Mouse (Mus musculus): Measurements from ENCODE around the gene Eva1a. TPM values are rescaled to one million over a fixed set of nuclear protein-coding genes. Genes with fewer than 3 reads are reported as not detected.

Gene Eva1a
- polyA plus RNA-seq (2012; rRNA removed): 3.9 and 4.7 TPM in 2 replicates

DNA sequence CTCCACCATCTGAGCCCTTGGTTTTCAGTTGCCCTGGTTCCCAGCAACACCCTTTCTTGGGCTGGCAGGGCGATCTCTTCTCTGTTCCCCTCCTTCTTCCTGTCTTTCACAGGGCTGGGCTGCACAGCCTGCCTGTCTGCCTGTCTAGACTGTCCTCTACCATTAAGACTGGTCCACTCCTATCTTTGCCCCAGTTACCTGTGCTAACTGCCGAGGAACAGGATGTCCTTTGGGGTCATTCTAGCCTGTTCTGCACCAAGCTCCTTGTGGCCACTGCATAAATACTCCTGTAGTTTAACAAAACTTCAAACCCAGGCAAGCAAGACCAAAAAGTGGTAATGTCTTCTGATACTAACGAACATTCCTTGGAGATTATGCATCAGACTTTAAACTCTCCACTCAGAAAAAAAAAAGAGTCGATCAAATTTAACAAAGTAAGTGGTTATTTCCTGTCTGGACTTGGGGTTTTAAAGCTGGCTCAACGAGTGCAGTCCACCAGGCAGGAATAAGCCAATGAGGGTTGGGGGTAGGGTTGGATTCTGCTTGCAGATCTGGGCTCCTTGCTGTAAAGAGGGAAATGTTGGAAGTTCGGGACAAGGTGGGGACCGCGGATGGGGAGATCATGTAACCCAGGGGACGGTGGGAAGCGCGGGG is at the start of gene Eva1a:
Eva1a (plus strand) TSS at position 210 of the 654 bp plus-strand sequence.
- 11% methylated on average over 11 of the region's 11 CpGs for WGBS
- no peak for DNase-seq (ENCODE audit: low read depth, low spot score)

DNA sequence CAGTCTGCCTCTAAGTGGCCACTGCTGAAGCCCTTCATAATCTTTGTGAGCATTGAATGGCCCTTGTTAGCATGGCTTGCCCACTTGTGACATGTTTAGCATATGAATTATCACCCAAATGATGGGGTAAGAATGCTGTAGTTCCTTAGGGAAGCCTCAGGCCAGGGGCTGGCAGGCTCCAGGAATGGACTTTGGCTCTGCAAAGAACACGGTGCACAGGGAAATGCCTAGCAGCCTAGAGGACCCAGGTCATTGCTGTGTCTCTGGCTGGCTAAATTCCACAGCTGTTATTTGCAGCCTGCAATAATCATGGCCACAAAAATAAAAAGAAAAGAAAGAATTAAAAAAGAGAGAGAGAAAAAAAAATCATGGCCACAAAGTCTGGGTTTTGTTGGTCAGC is 28.5 kb upstream of the Eva1a start:
- no peak for DNase-seq (ENCODE audit: low read depth, low spot score)
- WGBS: 27% methylated on average over 1 of the region's 1 CpGs

DNA sequence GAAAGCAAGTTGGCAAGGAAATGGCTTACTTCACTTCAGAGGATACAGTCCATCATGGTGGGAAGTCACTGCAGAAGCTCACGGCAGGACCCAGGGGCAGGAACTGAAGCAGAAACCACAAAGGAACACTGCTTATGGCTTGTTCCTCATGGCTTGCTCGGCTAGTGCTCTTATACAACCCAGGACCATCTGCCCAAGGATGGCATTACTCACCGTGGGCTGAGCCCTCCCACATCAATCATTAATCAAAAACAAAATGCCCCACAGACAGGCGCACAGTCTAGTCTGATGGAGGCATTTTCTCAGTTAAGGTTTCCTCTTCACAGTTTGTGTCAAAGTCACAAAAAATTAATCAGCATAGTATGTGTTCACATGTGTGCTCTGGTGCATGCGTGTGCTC is 19.8 kb upstream of the Eva1a start:
- DNase-seq (ENCODE audit: low read depth, low spot score): no peak
- WGBS: 73% methylated on average over 5 of the region's 5 CpGs

DNA sequence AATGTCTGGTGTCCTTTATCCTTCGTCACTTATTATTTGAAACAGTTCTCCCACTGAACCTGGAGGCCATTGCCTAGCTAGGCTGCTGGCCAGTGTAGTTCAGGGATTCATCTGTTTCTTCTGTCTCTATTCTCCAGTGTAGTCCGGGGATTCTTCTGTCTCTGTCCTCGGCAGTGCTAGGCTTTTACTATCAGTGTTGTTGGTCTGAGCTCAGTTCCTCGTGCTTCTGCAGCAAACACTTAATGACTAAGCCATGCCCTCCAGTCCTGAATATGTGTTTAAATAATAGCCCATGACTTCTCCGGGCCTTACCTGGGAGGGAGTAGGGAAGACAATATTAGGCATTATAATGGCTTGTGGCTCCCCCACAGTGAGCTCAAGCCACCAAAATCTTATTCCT is 19.3 kb upstream of the Eva1a start:
- WGBS: 86% methylated on average over 5 of the region's 5 CpGs
- no peak for DNase-seq (ENCODE audit: low read depth, low spot score)

DNA sequence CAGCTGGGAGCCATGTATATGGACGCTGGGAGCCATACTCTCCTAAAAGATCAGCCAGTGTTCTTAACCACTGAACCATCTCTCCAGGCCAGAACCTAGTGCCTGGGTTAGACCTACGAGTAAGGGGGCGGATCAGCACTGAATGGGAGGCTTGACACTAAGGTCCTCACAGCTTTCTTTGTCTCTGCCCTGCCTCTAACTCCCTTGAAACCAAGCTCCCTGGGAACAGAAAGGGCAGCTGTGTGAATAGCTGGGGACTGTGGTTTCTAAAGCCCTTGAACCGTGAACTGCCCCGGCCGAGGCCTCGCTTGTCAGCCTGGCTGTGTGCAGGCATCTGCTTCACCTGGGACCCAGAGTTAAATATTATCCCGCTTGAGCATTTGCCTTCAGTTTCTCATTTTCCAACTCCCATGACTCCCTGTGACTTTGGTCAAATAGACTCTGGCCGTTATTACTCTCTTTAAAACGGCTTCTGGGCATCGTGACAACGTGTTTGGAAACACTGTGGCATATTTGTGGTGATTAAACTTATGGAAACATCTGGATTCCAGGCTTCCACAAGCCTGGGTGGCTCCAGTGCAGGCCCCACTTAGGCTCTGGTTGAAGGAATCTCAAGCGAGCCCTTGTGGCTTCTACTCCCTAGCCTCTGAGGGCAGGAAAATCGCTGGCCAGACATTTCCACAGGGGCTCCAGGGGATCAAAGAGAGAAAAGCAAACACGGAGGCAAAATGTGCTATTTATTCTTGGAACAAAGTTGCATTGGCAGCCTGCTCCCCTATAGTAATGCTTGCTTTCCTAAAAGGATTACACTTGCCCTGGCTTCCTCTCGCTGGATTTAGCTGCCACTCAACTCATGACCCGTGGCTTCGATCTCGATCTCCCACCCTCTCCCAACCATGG is 11.0 kb upstream of the Eva1a start:
- no peak for DNase-seq (ENCODE audit: low read depth, low spot score)
- WGBS: 18% methylated on average over 19 of the region's 19 CpGs

DNA sequence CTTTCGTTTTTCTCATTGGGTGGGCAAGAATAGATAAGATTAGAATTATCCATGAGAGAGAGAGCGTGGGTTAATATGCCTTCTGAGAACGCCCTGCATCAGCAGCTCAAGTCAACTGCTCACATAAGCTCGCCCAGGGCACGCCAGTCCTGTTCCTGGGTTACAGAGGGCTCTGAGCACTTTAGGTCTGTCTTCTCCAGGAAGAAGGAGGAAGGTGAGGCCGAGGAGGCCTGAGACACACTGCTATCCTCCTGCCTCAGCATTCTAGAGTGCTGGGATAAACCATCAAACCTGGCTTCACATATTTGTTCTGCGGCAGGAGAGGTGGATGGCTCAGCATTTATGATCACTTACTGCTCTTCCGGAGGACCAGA is 10.3 kb upstream of the Eva1a start:
- WGBS: 54% methylated on average over 8 of the region's 8 CpGs
- no peak for DNase-seq (ENCODE audit: low read depth, low spot score)

DNA sequence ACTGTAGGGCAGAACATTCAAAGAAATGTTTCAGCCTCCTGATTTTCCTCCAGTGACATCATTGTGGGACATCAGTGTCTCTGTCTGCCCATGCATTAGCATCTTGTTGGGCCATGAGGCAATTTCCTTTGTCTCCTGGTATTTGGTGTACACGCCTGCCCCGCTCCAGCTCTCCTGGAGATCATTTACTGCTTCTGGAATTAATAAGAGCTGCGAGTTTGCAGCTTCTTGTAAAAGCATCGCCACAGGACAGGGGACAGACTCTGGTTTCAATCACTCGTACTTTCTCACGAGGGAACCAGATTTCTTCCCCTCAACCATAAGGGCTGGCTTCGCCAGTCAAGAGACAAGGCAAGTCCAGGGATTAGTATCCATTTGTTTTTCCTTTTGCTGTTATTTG is 3.6 kb upstream of the Eva1a start:
- no peak for DNase-seq (ENCODE audit: low read depth, low spot score)
- WGBS: 78% methylated on average over 7 of the region's 7 CpGs

DNA sequence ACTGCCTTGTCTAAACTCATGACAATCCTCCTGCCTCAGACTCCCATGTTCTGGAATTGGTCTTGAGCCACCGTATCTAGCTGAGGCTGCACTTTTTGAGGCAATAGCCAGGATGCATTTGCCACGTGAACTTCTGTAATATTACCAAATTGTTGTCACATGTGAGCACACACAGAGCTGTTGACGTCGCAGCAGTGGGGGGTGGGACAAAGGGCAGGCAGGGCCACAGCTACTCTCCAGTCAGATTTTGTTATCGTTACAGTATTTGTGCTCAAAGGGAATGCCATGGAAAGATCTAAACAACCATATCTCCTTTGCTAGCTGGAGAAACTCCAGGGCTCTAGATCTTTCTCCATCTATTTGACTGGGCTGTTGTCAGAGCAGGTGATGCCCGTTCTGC is 1.6 kb upstream of the Eva1a start:
- no peak for DNase-seq (ENCODE audit: low read depth, low spot score)
- 76% methylated on average over 6 of the region's 6 CpGs for WGBS

DNA sequence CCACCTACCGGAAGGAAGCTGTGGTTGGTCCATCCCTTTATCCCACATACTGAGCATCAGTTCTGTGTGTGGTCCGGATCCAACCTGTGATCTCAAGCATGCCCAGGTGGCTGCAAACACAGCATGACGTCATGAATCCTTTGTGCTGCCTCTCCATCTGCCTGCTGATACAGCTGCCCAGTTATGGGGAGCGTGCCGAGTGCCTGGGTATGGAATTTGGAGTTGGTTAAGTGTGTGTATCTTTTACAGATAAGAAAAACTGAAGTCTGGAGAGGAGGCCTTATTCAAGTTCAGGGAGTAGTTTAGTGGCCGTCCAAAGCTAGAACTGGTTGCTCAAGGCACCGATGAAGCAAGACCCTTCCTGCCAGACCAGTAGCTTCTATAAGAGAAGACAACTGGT is 875 bp upstream of the Eva1a start:
- 74% methylated on average over 7 of the region's 7 CpGs for WGBS
- no peak for DNase-seq (ENCODE audit: low read depth, low spot score)

DNA sequence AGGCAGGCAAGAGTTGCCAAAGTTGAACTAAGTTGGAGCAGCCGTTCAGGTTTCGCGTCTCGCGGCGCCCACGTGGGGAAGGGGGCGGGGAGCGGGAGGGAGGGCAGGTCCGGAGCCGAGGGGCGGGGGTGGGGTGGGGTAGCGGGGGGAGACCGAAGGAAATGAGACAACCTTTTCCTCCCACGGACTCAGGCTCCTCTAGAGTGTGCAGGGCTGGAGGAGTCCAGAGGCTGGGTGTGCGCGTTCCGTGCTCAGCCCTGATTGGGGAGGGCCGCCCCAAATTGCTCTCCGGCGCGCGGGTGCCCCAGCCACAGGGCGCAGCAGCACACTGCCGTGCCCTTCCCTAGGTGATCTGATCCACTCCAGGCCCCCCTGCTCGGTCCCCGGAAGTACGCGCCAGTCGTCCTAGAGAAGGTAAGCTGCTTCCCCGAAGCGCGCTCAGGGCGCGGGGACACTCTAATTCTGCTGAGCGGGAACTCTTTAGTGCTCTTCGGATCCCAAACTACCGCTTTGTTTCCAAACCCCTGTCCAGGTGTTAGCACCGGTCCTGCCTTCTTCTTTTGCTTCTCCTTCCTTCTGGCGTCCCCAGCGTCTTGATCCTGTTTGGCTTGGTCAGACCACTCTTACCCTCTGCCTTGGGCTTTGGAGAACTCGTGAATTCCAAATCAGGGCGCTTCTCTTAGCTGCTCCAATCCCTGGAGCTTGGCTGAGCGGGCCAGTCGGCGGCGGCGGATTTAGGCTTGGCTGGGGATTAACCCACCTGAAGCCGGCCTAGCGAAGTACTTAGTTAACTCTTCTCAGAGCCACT is 849 bp downstream of the Eva1a start:
- DNase-seq (ENCODE audit: low read depth, low spot score): no peak
- WGBS: under 1% methylated on average over 47 of the region's 50 CpGs

DNA sequence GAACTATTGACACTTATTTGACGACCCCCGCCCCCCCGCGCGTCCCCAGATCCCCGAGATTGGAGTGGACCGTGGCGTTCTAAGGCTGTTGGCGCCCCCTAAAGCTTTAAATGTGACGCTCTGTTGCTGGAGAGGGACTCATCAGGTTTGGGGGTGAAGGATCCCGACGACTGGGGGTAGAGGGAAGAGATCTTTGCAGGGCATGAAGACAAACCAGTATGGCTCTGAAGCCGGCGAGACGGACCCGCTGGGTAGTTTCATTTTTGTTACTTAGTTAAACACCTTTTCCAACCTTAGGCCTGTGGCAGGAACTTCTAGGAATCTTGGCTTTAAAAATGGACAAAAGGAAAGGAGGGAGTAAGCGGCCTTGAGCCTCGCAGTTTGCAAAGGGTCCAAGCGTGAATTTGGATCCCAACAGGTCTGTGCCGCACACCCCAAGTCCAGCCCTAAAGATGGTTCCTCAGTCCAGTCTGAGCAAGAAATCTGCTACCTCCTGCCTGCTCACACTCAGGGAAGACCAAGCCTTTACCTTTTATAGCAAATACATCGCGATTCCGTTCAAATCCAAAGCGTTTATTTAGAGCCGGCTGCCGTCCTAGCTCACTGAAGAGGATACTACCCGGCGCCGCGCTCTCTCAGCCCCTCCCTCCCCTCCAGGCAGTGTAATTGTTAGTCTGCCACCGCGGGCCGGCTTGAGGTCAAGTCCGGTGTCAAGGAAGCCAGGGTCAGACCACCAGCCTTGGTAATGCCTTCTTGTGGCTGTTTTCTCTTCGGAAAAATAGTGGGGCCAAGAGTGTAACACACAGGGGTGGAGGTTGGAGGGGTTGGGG is 1.7 kb downstream of the Eva1a start:
- under 1% methylated on average over 35 of the region's 35 CpGs for WGBS
- DNase-seq (ENCODE audit: low read depth, low spot score): no peak

DNA sequence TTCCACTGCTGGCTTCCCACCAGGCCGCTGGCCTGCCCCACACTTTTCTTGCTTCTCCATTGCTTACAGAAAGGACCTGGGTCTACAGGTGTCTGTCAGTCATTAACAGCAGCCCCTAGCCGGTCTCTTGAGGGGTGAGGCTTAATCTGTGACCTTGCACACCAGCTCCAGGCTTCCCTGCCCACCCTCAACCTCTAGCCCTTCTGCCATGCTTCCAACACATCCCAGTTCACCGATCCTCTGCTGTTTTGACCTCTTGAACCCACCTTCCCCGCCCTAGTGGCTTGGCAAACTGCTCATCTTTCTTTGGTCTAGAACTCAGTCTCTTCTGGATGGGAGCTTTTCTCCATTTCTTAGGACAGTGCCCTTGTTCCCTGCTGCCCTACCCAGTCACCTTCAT is 2.8 kb downstream of the Eva1a start:
- no peak for DNase-seq (ENCODE audit: low read depth, low spot score)
- WGBS: 42% methylated on average over 4 of the region's 4 CpGs

DNA sequence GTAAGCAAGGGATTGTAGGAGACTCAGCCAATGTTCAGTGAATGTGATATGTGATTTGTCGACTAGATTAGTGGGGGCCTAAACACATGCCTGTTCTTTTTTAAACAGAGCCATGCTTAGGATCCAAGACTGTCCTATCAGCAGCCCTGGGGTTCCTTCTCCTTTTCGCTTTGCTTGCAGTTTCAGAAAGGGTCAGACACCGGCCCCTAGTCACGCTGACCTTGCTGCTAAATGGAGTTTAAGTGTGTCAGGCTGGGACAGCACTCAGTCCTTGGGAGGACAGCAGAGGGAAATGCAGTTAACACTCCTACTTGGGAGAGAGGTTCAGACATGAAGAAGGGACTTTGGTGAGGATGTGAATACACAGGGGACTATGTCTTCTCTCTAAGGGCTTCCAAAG is 3.7 kb downstream of the Eva1a start:
- no peak for DNase-seq (ENCODE audit: low read depth, low spot score)

DNA sequence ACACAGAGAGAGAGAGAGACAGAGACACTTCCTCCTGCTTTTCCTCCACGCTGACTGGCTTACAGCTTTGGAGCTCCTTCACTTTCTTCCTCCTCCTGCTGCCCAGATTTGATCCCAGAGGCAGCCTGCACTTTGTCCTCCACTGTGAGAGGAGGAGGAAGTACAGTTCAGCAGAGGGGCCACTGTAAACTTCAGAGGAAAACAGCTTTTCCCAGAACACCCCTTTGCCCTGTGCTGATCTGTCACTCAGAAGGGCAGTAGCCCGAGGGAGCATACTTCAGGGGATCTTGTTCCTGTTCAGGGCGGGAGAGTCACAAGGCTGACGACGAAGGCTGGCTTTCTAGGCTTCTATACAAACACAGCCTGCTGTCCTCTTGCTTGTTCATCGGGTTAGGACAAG is 7.1 kb downstream of the Eva1a start:
- DNase-seq (ENCODE audit: low read depth, low spot score): no peak
- 23% methylated on average over 6 of the region's 6 CpGs for WGBS

More for the DNA sequence above, 3.7 kb downstream of the Eva1a start:
- 70% methylated on average over 4 of the region's 4 CpGs for WGBS

DNA sequence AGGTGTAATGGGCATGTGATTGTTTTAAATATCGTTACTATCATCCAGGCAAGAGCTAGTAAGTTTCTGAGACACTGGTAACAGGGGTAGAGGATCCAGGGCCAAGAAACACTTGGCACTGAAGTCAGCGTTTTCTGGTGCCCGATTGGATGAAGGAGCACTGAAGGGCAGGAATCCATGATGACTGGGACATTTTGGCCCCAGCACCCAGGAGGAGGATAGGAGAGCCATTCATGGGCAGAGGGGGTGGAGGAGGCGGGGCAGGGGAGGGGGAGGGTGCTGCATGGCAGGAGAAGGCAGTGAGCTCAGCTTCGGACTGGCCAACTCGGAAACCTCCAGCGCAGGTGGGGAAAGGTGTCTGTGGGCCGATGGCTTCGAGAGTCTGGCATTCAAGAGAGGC is 9.4 kb downstream of the Eva1a start:
- WGBS: 80% methylated on average over 9 of the region's 9 CpGs

DNA sequence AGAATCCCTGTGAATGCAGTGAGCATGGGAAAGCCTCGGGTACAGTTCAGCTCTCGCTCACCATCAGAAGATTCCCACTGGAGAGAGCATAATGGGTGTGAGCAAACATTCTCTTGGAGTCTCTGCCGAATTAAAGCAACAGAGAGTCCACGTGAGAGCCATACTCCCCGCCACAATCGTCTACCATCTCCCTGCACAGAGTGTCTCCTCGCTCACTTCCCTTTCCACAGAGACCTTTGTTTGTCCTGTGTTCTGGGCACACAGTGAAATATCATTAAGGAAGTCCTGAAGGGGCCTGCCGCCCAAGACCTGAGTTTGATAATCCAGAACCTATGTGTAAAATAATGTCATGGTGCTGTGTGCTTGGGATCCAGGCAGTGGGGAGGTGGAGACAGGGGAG is 10.7 kb downstream of the Eva1a start:
- no peak for DNase-seq (ENCODE audit: low read depth, low spot score)
- WGBS: 28% methylated on average over 8 of the region's 8 CpGs

More for the DNA sequence above, 9.4 kb downstream of the Eva1a start:
- DNase-seq (ENCODE audit: low read depth, low spot score): no peak

DNA sequence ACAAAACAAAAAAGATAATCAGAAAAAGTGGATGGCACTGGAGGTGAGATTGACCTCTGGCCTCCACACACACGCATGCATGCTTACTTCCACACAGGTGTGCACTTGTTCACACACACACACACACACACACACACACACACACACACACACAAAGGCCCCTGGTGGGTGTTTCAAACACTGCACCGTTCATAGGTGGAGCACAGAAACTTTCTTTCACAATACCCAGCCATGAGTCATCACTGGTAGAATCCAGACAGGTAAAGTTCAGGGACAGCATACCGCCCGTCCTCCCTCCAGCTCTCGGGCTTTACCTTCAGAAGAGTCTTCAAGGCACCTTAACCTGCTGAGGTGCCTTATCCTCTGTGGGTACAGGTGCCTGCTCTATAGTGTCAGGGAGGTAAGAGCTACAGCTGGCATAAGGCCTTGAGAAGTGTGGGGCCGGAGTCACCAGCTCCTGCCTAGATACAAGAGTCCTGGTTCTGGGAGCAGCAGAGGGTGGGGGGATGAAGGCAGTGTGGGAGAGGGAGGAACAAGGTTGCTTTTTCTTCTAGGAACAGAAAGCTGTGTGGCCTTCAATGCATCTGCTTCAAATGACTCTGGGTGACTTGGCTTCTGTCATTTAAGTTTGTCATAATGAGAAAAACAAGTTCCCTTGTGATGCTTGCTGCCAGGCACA is 11.3 kb downstream of the Eva1a start:
- DNase-seq (ENCODE audit: low read depth, low spot score): no peak
- WGBS: 43% methylated on average over 6 of the region's 6 CpGs

DNA sequence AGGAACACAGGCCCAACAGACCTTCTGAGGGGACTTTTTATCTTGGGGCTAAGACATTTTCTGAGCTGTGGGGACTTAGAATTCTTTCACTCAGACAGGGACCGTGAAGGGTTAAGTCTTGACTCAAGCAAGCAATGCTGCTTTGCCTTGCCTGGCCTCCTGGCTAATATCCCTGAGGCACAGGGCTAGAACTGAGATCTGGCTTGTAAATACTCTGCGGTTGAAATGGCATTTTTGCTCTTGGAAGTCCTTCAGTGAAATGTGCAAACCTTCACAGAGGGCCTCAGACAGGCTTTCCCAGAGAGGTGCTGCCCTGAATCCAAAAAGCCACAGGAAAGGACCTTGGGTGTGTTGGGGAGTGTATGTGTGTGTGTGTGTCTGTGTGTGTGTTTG is 11.9 kb downstream of the Eva1a start:
- DNase-seq (ENCODE audit: low read depth, low spot score): no peak
- WGBS: 45% methylated on average over 2 of the region's 2 CpGs

DNA sequence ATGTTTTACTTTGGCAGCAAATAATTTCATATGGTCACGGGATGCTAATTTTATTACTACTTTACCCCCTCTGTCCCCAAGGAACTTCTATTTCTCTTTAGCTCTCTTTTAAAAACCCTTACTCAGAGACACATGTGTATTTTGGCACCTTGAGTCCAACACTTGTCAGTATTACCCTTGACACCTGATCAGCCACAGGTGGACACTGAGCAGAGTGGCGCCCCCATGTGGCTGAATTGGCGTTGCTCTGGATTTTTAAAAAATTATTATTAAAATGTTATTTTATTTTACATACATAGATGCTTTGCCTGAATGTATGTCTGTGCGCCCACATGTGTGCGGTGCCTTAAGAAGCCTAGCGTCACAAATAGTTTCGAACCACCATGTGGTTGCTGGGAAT is 14.0 kb downstream of the Eva1a start:
- DNase-seq (ENCODE audit: low read depth, low spot score): no peak
- 77% methylated on average over 7 of the region's 7 CpGs for WGBS
